8 mouse cellular contexts compared by ENCODE assay signal in genomic region chr4:148627246-148627645, GRCm38 (mm10). TPM values are rescaled to one million over a fixed set of nuclear protein-coding genes. Genes with fewer than 3 reads are reported as not detected.
DNase-seq lines count a peak whose midpoint lies in the region; ATAC-seq and TF ChIP-seq lines count a peak whose summit lies in the region.

No protein-coding gene starts in this region.

- H3K27me3 ChIP-seq in testis, adult 2 months (ENCODE audit: control insufficient read depth, insufficient read depth, low read length): no peaks in the 10 kb centered on the region
- no peaks in the 10 kb centered on the region for H3K27me3 ChIP-seq in liver, embryonic 14.5 days (ENCODE audit: control insufficient read depth, insufficient read depth, low read length)

- WGBS in liver, embryonic 14.5 days (ENCODE audit: insufficient replicate concordance): 60% methylated on average over 3 of the region's 3 CpGs

- no peak for TF ChIP-seq CTCF in testis, adult 2 months (IDR thresholded peaks at IDR 0.05; ENCODE audit: control insufficient read depth, insufficient read depth, insufficient replicate concordance, low read depth, low read length)
- no peak for TF ChIP-seq CTCF in liver, embryonic 14.5 days (IDR thresholded peaks at IDR 0.05; ENCODE audit: low read depth)

- TF ChIP-seq EP300 in liver, embryonic 14.5 days (IDR thresholded peaks at IDR 0.05; ENCODE audit: low read depth): no peak

- no peaks in the 10 kb centered on the region for H3K9me3 ChIP-seq in liver, embryonic 14.5 days (ENCODE audit: control insufficient read depth, low read length)

- H3K9ac ChIP-seq in liver, embryonic 14.5 days (replicated peaks): peak overlapping the region; percentile 100

- H3K36me3 ChIP-seq in testis, adult 2 months (ENCODE audit: control insufficient read depth, insufficient read depth, low read length): peaks cover 5% of the 10 kb centered on the region
- peaks cover 30% of the 10 kb centered on the region for H3K36me3 ChIP-seq in liver, embryonic 14.5 days (replicated peaks; ENCODE audit: control insufficient read depth, insufficient read depth, low read depth)

- DNase-seq in frontal cortex, postnatal 14 days (ENCODE audit: low spot score in 2 of 2): no peak
- DNase-seq in testis, postnatal 14 days (ENCODE audit: low spot score): no peak
- no peak for DNase-seq in liver, embryonic 14.5 days (ENCODE audit: low read depth in 3 of 3, low spot score in 3 of 3)
- no peak for DNase-seq in adrenal gland, postnatal 25 days
- no peak for DNase-seq in adrenal gland, postnatal 36 days
- DNase-seq in adrenal gland, adult 8-10 months: no peak

- peak overlapping the region; percentile 97 for H3K4me2 ChIP-seq in liver, embryonic 14.5 days (ENCODE audit: low read depth)

- H3K4me3 ChIP-seq in testis, adult 2 months (ENCODE audit: control insufficient read depth, low read depth, low read length): peak overlapping the region; percentile 42
- H3K4me3 ChIP-seq in liver, embryonic 14.5 days (ENCODE audit: insufficient read depth in 1 of 2, low read depth in 2 of 2, low read length in 2 of 2): peak overlapping the region in 1 of 2 experiments; percentile 97; a peak in 2 of 4 replicates

- peak overlapping the region; percentile 71 for H3K27ac ChIP-seq in testis, adult 2 months (ENCODE audit: control insufficient read depth, insufficient read depth, low read depth, low read length)
- no peak overlapping the region; the same call in 1 of the 2 replicates for H3K27ac ChIP-seq in liver, embryonic 14.5 days

- no peak for TF ChIP-seq POLR2A in testis, adult 2 months (IDR thresholded peaks at IDR 0.05; ENCODE audit: control insufficient read depth, low read depth, low read length)

- H3K4me1 ChIP-seq in testis, adult 2 months (ENCODE audit: control insufficient read depth, insufficient read depth, low read length): peaks cover 6% of the 10 kb centered on the region; the same call in 1 of the 2 replicates
- peaks cover 6 to 18% of the 10 kb centered on the region in 2 experiments; a peak in 3 of 4 replicates for H3K4me1 ChIP-seq in liver, embryonic 14.5 days (replicated peaks; ENCODE audit: control insufficient read depth in 2 of 2, insufficient read depth in 2 of 2, low read length in 1 of 2)

- 0 out of 2 replicates have a peak, but pooled peaks have one; percentile 14 for ATAC-seq in frontal cortex, adult (ENCODE audit: low TSS enrichment)
- peak; percentile 0; the same call in 1 of the 2 replicates for ATAC-seq in liver, embryonic 14.5 days (ENCODE audit: insufficient read depth)

RNA-seq across cellular contexts. Expression of gene Tardbp, which starts 0.4 kb away (rescaled TPM):
- polyA plus RNA-seq in testis, adult 2 months (2012; rRNA removed): 107 and 149 TPM in 2 replicates
- polyA plus RNA-seq in liver, embryonic 14.5 days (2012; rRNA removed): 247 and 260 TPM in 2 replicates
- 80.3 and 83.0 TPM in 2 replicates for polyA plus RNA-seq in liver, embryonic 14.5 days (2014; fragmentation: Nextera tagmentation; extraction: Ambion mirVana)
- total RNA-seq in adrenal gland, postnatal 25 days (2021): 282 and 318 TPM in 2 replicates
- 100 to 1,000 TPM; 233 to 286 TPM for total RNA-seq in adrenal gland, postnatal 36 days (2021)
- total RNA-seq in adrenal gland, adult 8-10 months (2022): 100 to 1,000 TPM; 216 to 285 (median 243) TPM

RNA-seq across cellular contexts. Expression of gene Gm572, which starts 15.9 kb away (rescaled TPM):
- polyA plus RNA-seq in testis, adult 2 months (2012; rRNA removed): 0.10 and 0.17 TPM in 2 replicates
- 0.03 TPM in 1 of 2 replicates, not detected in the other for polyA plus RNA-seq in liver, embryonic 14.5 days (2012; rRNA removed)
- polyA plus RNA-seq in liver, embryonic 14.5 days (2014; fragmentation: Nextera tagmentation; extraction: Ambion mirVana): not detected in 2 replicates
- total RNA-seq in adrenal gland, postnatal 25 days (2021): not detected in 2 replicates
- total RNA-seq in adrenal gland, postnatal 36 days (2021): not detected
- total RNA-seq in adrenal gland, adult 8-10 months (2022): not detected

RNA-seq across cellular contexts. Expression of gene Masp2, which starts 24.9 kb away (rescaled TPM):
- polyA plus RNA-seq in testis, adult 2 months (2012; rRNA removed): 0.25 TPM in 1 of 2 replicates, not detected in the other
- 20.6 and 29.5 TPM in 2 replicates for polyA plus RNA-seq in liver, embryonic 14.5 days (2012; rRNA removed)
- 28.9 and 31.1 TPM in 2 replicates for polyA plus RNA-seq in liver, embryonic 14.5 days (2014; fragmentation: Nextera tagmentation; extraction: Ambion mirVana)
- total RNA-seq in adrenal gland, postnatal 25 days (2021): 2.8 and 4.4 TPM in 2 replicates
- total RNA-seq in adrenal gland, postnatal 36 days (2021): 1 to 10 TPM; 1.1 to 1.6 TPM
- 1 to 10 TPM; 1.5 to 2.6 (median 1.6) TPM for total RNA-seq in adrenal gland, adult 8-10 months (2022)

RNA-seq across cellular contexts. Expression of gene Srm, which starts 35.9 kb away (rescaled TPM):
- polyA plus RNA-seq in testis, adult 2 months (2012; rRNA removed): 11.1 and 12.0 TPM in 2 replicates
- 86.1 and 102 TPM in 2 replicates for polyA plus RNA-seq in liver, embryonic 14.5 days (2012; rRNA removed)
- polyA plus RNA-seq in liver, embryonic 14.5 days (2014; fragmentation: Nextera tagmentation; extraction: Ambion mirVana): 129 and 147 TPM in 2 replicates
- total RNA-seq in adrenal gland, postnatal 25 days (2021): 68.3 and 78.6 TPM in 2 replicates
- 10 to 100 TPM; 84.8 to 94.4 TPM for total RNA-seq in adrenal gland, postnatal 36 days (2021)
- 10 to 100 TPM; 67.4 to 91.6 (median 76.2) TPM for total RNA-seq in adrenal gland, adult 8-10 months (2022)
